Mouse (Mus musculus) myocyte (in vitro differentiated cells): ENCODE measurements at regions not wholly inside any gene's neighbourhood (a gene's known extent, or its start where the extent isn't known, plus 50 kb on each side); places are given as distances from the start of the nearest gene placed in this dataset.

Experiments
- H3K27me3 ChIP-seq: one replicate; pipeline ENCODE4 v1.6.1; 2011; ENCODE audit not compliant: control insufficient read depth, insufficient read depth, insufficient read length
- H3K36me3 ChIP-seq: one replicate; pipeline ENCODE4 v1.6.1; 2011; ENCODE audit not compliant: control insufficient read depth, insufficient read depth
- H3K4me2 ChIP-seq: one replicate; pipeline ENCODE4 v1.6.1; 2011; ENCODE audit warnings: low read depth, control low read depth
- H3K4me3 ChIP-seq: one replicate; pipeline ENCODE4 v1.5.1; 2011; ENCODE audit warnings: mild to moderate bottlenecking, control low read depth, moderate library complexity
- H3K79me2 ChIP-seq: one replicate; pipeline ENCODE4 v1.6.1; 2011; ENCODE audit not compliant: control insufficient read depth, insufficient read depth
- H3ac ChIP-seq: one replicate; pipeline ENCODE4 v1.6.1; 2011; ENCODE audit not compliant: control insufficient read depth, insufficient read length
- CEBPB ChIP-seq: IDR thresholded peaks from 2 replicates; pipeline ENCODE4 v1.6.1; 2011; ENCODE audit warnings: mild to moderate bottlenecking, moderate library complexity; ENCODE audit not compliant: poor library complexity, insufficient read depth, severe bottlenecking
- E2F4 ChIP-seq: IDR thresholded peaks from one replicate; pipeline ENCODE4 v1.6.1; 2011; ENCODE audit warnings: mild to moderate bottlenecking, control low read depth, moderate library complexity; ENCODE audit not compliant: insufficient read depth
- MAX ChIP-seq: IDR thresholded peaks from one replicate; pipeline ENCODE4 v1.6.1; 2011; ENCODE audit warnings: low read depth, mild to moderate bottlenecking, control low read depth
- MYOD1 ChIP-seq, 3 experiments: IDR thresholded peaks; one replicate each; pipeline ENCODE4 v1.6.1; 2011; ENCODE audit warnings: control low read depth in 2 of 3, low read depth in 2 of 3, mild to moderate bottlenecking in 2 of 3, moderate library complexity in 1 of 3; ENCODE audit not compliant: insufficient read length in 2 of 3, control insufficient read depth in 1 of 3
- MYOG ChIP-seq, 3 experiments: IDR thresholded peaks; one replicate each; pipeline ENCODE4 v1.6.1; 2011; ENCODE audit warnings: control low read depth in 2 of 3, low read depth in 2 of 3, mild to moderate bottlenecking in 2 of 3; ENCODE audit not compliant: insufficient read length in 2 of 3, control insufficient read depth in 1 of 3, insufficient read depth in 1 of 3
- POLR2A ChIP-seq: IDR thresholded peaks from one replicate; pipeline ENCODE4 v1.6.1; 2011; ENCODE audit warnings: low read depth, mild to moderate bottlenecking, control low read depth, moderate library complexity; ENCODE audit not compliant: insufficient read length
- POLR2AphosphoS2 ChIP-seq: IDR thresholded peaks from one replicate; pipeline ENCODE4 v1.6.1; 2011; ENCODE audit warnings: low read depth, control low read depth; ENCODE audit not compliant: insufficient read length
- REST ChIP-seq: IDR thresholded peaks from one replicate; pipeline ENCODE4 v1.6.1; 2011; ENCODE audit warnings: mild to moderate bottlenecking, control low read depth, moderate library complexity; ENCODE audit not compliant: insufficient read depth, insufficient read length
- SRF ChIP-seq: IDR thresholded peaks from one replicate; pipeline ENCODE4 v1.6.1; 2011; ENCODE audit warnings: low read depth; ENCODE audit not compliant: control insufficient read depth, insufficient read length
- TCF12 ChIP-seq: IDR thresholded peaks from one replicate; pipeline ENCODE4 v1.6.1; 2011; ENCODE audit warnings: mild to moderate bottlenecking, control low read depth; ENCODE audit not compliant: poor library complexity, insufficient read depth, severe bottlenecking
- TCF3 ChIP-seq: IDR thresholded peaks from one replicate; pipeline ENCODE4 v1.6.1; 2011; ENCODE audit warnings: low read depth, control low read depth; ENCODE audit not compliant: insufficient read length
- USF1 ChIP-seq: IDR thresholded peaks from one replicate; pipeline ENCODE4 v1.6.1; 2011; ENCODE audit warnings: low read depth, mild to moderate bottlenecking, control low read depth, moderate library complexity

GRCm38 (mm10) chr2:92856047-92856446, 58.9 kb upstream of the Syt13 start:
- H3ac ChIP-seq, result no peak overlapping the region
- TF ChIP-seq MYOD1 (IDR thresholded peaks at IDR 0.05; ENCODE audit: control insufficient read depth in 1 of 3, insufficient read length in 2 of 3, low read depth in 2 of 3) (no peak), MYOG (IDR thresholded peaks at IDR 0.05; ENCODE audit: control insufficient read depth in 1 of 3, insufficient read depth in 1 of 3, insufficient read length in 2 of 3, low read depth in 2 of 3) (no peak), E2F4 (no peak), TCF12 (no peak), POLR2A (no peak), POLR2AphosphoS2 (no peak), MAX (no peak), SRF (no peak), REST (no peak), CEBPB (no peak), USF1 (no peak)
- no peaks in the 10 kb centered on the region for H3K36me3 ChIP-seq
- no peak overlapping the region for H3K4me2 ChIP-seq
- H3K27me3 ChIP-seq, result peaks cover 24% of the 10 kb centered on the region
- no peaks in the 10 kb centered on the region for H3K79me2 ChIP-seq
- no peak overlapping the region for H3K4me3 ChIP-seq

GRCm38 (mm10) chr2:92860502-92861197, 54.2 kb upstream of the Syt13 start:
- H3K4me3 ChIP-seq, result no peak overlapping the region
- TF ChIP-seq MAX, result no peak
- TF ChIP-seq CEBPB, result no peak
- no peak for TF ChIP-seq REST
- TF ChIP-seq MYOG (IDR thresholded peaks at IDR 0.05; ENCODE audit: control insufficient read depth in 1 of 3, insufficient read depth in 1 of 3, insufficient read length in 2 of 3, low read depth in 2 of 3), result no peak
- TF ChIP-seq TCF12, result no peak
- TF ChIP-seq TCF3, result no peak
- no peak for TF ChIP-seq MYOD1 (IDR thresholded peaks at IDR 0.05; ENCODE audit: control insufficient read depth in 1 of 3, insufficient read length in 2 of 3, low read depth in 2 of 3)
- no peak for TF ChIP-seq E2F4
- no peak for TF ChIP-seq USF1
- no peak for TF ChIP-seq POLR2AphosphoS2
- TF ChIP-seq SRF, result no peak
- TF ChIP-seq POLR2A, result no peak
- no peak overlapping the region for H3ac ChIP-seq
- H3K36me3 ChIP-seq, result no peaks in the 10 kb centered on the region
- no peak overlapping the region for H3K4me2 ChIP-seq
- H3K79me2 ChIP-seq, result no peaks in the 10 kb centered on the region
- H3K27me3 ChIP-seq, result peaks cover 17% of the 10 kb centered on the region
